Mouse (Mus musculus) hindbrain, postnatal 0 days (tissue): ENCODE data around the gene Mast2. TPM values are rescaled to one million over a fixed set of nuclear protein-coding genes. Genes with fewer than 3 reads are reported as not detected.

Experiments used
- ATAC-seq: fragments of 200-750 bp; cut with Nextera tagmentation; 2 replicates; pipeline ENCODE4 v1.8.0; 2017; ENCODE audit warnings: mild to moderate bottlenecking, moderate TSS enrichment, moderate library complexity
- DNase-seq: peaks from one replicate; pipeline ENCODE4 v3.0.0-alpha.2; 2015; ENCODE audit warnings: low spot score
- H3K27ac ChIP-seq: fragments of 300-500 bp; sonication (generic); 2 replicates; pipeline ENCODE4 v1.5.1; 2014; ENCODE audit warnings: mild to moderate bottlenecking
- H3K27me3 ChIP-seq: fragments of 300-500 bp; sonication (generic); 2 replicates; pipeline ENCODE4 v1.6.1; 2014; ENCODE audit warnings: low read length, mixed read lengths; ENCODE audit not compliant: insufficient read depth
- H3K36me3 ChIP-seq: fragments of 300-500 bp; sonication (generic); 2 replicates; pipeline ENCODE4 v1.6.1; 2014; ENCODE audit warnings: low read length, mixed read lengths; ENCODE audit not compliant: insufficient read depth
- H3K4me1 ChIP-seq: fragments of 300-500 bp; sonication (generic); 2 replicates; pipeline ENCODE4 v1.6.1; 2014; ENCODE audit warnings: antibody characterized with exemption, low read length, mixed read lengths; ENCODE audit not compliant: insufficient read depth
- H3K4me2 ChIP-seq: fragments of 300-500 bp; sonication (generic); 2 replicates; pipeline ENCODE4 v1.6.1; 2014; ENCODE audit warnings: low read depth, mild to moderate bottlenecking, low read length, moderate library complexity, mixed read lengths
- H3K4me3 ChIP-seq: fragments of 300-500 bp; sonication (generic); 2 replicates; pipeline ENCODE4 v1.5.1; 2014; ENCODE audit warnings: low read length
- H3K9ac ChIP-seq: fragments of 300-500 bp; sonication (generic); replicated peaks from 2 replicates; pipeline ENCODE4 v1.6.1; 2014; ENCODE audit warnings: mild to moderate bottlenecking, low read length, moderate library complexity, mixed read lengths
- H3K9me3 ChIP-seq: fragments of 300-500 bp; sonication (generic); 2 replicates; pipeline ENCODE4 v1.6.1; 2016; ENCODE audit warnings: low read length, mixed read lengths
- CTCF ChIP-seq: IDR thresholded peaks from 2 replicates; pipeline ENCODE4 v1.5.1; 2016; ENCODE audit warnings: antibody characterized with exemption, control low read depth, low read depth
- WGBS: fragments of 180-500 bp; shearing (Covaris S2); extraction: QIAGEN DNeasy Blood & Tissue Kit; methylation state at CpG from one replicate; pipeline ENCODE4 v1.1.7; 2014; 5-methylcytosine and 5-hydroxymethylcytosine counted together
- polyA plus RNA-seq: library from polyadenylated mRNA; unstranded; fragments of >200 nt; fragmentation: Nextera tagmentation; extraction: Ambion mirVana; gene quantifications from 2 replicates; pipeline ENCODE4 v1.2.1, GENCODE M21; 2015
- total RNA-seq: library from RNA; depleted of rRNA; stranded (reverse); fragments of >200 nt; gene quantifications from 2 replicates; pipeline ENCODE4 v1.2.3, GENCODE M21; 2014

The Mast2 gene
- total and polyA plus RNA-seq, 2 experiments from 2014 or later: 25.5 to 80.6 TPM

DNA sequence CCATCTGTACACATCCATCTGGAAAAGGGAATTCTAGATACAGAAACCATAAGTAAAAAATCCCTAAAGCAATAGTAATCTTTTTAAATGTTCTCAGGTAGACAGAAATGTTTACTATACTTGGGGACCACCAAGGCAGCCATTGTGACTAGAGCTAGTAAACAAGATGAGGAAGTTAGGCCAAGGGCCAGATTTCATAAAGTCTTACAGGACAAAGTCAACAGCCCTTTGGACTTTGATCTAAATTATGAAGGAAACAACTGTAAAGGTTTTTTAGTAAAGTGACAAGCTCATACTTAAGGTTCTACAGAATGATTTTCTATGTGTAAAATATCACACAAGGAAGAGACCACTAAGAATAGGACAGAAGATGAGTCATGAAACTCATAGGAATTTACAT lies 14.0 kb downstream of the Mast2 start:
- no peaks in the 10 kb centered on the region for H3K4me1 ChIP-seq
- no peaks in the 10 kb centered on the region for H3K36me3 ChIP-seq
- ATAC-seq (no peak), DNase-seq (no peak)
- H3K9me3 ChIP-seq: no peaks in the 10 kb centered on the region
- H3K27me3 ChIP-seq: no peaks in the 10 kb centered on the region
- no peak overlapping the region for H3K4me2 ChIP-seq
- no peak overlapping the region for H3K9ac ChIP-seq
- no peak overlapping the region for H3K27ac ChIP-seq
- TF ChIP-seq CTCF: no peak
- no peak overlapping the region for H3K4me3 ChIP-seq

GRCm38 (mm10) chr4:116448673-116449072 lies 15.3 kb downstream of the Mast2 start:
- Histone ChIP-seq H3K9ac (no peak overlapping the region), H3K27me3 (no peaks in the 10 kb centered on the region), H3K27ac (no peak overlapping the region), H3K9me3 (no peaks in the 10 kb centered on the region), H3K4me2 (no peak overlapping the region), H3K4me1 (no peaks in the 10 kb centered on the region), H3K4me3 (no peak overlapping the region), H3K36me3 (no peaks in the 10 kb centered on the region)
- TF ChIP-seq CTCF: peak; percentile 73
- ATAC-seq: no peak
- peak; percentile 70 for DNase-seq
- WGBS: 56% methylated on average over 8 of the region's 8 CpGs

DNA sequence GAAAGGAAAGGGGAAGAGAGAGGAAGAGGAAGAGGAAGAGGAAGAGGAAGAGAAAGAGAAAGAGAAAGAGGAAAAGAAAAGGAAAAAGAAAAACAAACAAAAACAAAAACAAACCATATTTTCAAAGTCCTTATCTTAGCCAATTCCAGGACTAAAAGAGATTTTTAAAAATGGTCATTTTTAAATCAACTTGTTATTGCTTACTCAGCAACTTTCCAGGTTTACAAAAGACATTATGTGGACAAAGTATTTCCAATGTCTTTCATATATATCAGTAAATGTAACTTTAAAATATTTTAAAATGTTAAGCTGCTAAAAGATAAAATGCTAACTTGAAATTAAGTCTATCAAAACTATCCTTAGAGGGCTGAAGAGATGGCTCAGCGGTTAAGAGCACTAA lies 24.6 kb downstream of the Mast2 start:
- Histone ChIP-seq H3K9ac (no peak overlapping the region), H3K36me3 (no peaks in the 10 kb centered on the region), H3K9me3 (no peaks in the 10 kb centered on the region), H3K4me1 (no peaks in the 10 kb centered on the region), H3K4me2 (no peak overlapping the region), H3K4me3 (no peak overlapping the region), H3K27ac (no peak overlapping the region), H3K27me3 (no peaks in the 10 kb centered on the region)
- no peak for DNase-seq
- no peak for TF ChIP-seq CTCF
- 95% methylated on average over 1 of the region's 1 CpGs for WGBS
- no peak for ATAC-seq

DNA sequence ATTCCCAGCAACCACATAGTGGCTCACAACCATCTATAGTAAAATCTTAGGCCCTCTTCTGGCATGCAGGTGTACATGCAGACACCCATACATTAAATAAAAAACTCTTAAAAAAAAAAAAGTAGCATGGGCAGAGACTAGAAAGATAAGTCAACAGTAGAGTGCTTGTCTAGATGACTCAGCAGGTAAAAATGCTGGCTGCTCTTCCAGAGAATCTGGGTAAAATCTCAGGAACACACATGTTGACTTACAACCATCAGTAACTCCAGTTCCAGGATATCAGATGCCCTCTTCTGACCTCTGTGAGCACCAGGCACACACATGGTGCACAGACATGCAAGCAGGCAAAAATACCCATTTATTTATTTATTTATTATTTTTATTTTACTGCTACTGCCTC lies 25.4 kb downstream of the Mast2 start:
- ATAC-seq: no peak
- H3K9ac ChIP-seq: no peak overlapping the region
- no peaks in the 10 kb centered on the region for H3K27me3 ChIP-seq
- no peaks in the 10 kb centered on the region; the same call in 1 of the 2 replicates for H3K36me3 ChIP-seq
- no peak overlapping the region for H3K4me2 ChIP-seq
- H3K4me1 ChIP-seq: no peaks in the 10 kb centered on the region
- H3K9me3 ChIP-seq: no peaks in the 10 kb centered on the region
- no peak overlapping the region for H3K4me3 ChIP-seq
- DNase-seq: no peak
- no peak for TF ChIP-seq CTCF
- no peak overlapping the region for H3K27ac ChIP-seq

DNA sequence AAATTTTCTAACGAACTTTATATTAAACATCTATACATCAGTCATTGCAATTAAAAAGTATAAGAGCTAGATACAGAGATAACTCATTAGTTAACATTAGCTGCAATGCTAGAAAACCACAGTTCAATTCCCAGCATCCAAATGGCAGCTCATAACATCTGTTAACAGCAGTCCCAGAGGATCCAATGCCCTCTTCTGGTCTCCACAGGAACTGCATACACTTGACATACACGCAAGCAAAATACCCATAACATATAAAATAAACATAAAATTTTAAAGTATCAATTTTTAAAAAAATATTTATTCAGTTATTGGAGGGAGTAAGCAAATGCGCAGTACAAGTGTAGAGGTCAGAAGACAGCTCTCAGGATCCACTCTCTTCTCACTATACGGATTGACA lies 28.4 kb downstream of the Mast2 start:
- Histone ChIP-seq H3K4me3 (no peak overlapping the region), H3K27me3 (no peaks in the 10 kb centered on the region), H3K9ac (no peak overlapping the region), H3K9me3 (no peaks in the 10 kb centered on the region), H3K36me3 (peaks cover 4% of the 10 kb centered on the region; the same call in 1 of the 2 replicates), H3K27ac (no peak overlapping the region), H3K4me2 (no peak overlapping the region), H3K4me1 (no peaks in the 10 kb centered on the region)
- 96% methylated on average over 4 of the region's 4 CpGs for WGBS
- peak; percentile 37; the same call in 1 of the 2 replicates for TF ChIP-seq CTCF
- no peak for ATAC-seq
- no peak for DNase-seq

- Histone ChIP-seq H3K27ac (no peak overlapping the region), H3K36me3 (no peaks in the 10 kb centered on the region; the same call in 1 of the 2 replicates), H3K4me3 (no peak overlapping the region), H3K27me3 (no peaks in the 10 kb centered on the region), H3K9me3 (no peaks in the 10 kb centered on the region), H3K9ac (no peak overlapping the region), H3K4me1 (no peaks in the 10 kb centered on the region), H3K4me2 (no peak overlapping the region)
- no peak for DNase-seq
- no peak for TF ChIP-seq CTCF
- WGBS: 93% methylated on average over 1 of the region's 1 CpGs
- ATAC-seq: no peak
Measured at GRCm38 (mm10) chr4:116422186-116422585, 41.8 kb downstream of the Mast2 start.

DNA sequence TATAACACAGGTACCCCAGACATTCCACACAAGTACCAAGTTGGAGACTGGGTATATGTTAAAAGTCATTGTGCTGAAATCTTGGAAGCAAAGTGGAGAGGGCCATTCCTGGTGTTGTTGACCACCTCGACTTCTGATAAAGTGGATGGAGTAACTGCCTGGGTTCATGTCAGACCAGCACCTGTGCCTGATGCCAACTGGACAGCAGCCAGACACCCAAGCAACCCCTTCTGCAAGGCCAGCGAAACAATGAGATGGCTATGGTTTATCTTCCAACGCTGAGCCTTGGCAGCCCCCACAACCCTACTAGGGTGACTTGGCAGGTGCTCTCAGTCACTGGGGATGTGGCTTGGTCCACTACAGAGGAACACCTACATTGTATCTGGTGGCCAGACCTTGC lies 42.8 kb downstream of the Mast2 start:
- DNase-seq (no peak), ATAC-seq (no peak)
- Histone ChIP-seq H3K9me3 (no peaks in the 10 kb centered on the region), H3K27me3 (no peaks in the 10 kb centered on the region), H3K27ac (no peak overlapping the region), H3K9ac (no peak overlapping the region), H3K4me3 (no peak overlapping the region), H3K4me1 (no peaks in the 10 kb centered on the region), H3K36me3 (no peaks in the 10 kb centered on the region; the same call in 1 of the 2 replicates), H3K4me2 (no peak overlapping the region)
- 82% methylated on average over 3 of the region's 3 CpGs for WGBS
- TF ChIP-seq CTCF: no peak
